Mouse (Mus musculus): ENCODE measurements around the gene Zfp184. TPM values are rescaled to one million over a fixed set of nuclear protein-coding genes. Genes with fewer than 3 reads are reported as not detected.
A peak's percentile ranks its signal among the peaks of the same experiment; 100 is the strongest.

Zfp184 gene
- polyA plus RNA-seq, 1 experiment from 2014 or later = 20.6 TPM

DNA sequence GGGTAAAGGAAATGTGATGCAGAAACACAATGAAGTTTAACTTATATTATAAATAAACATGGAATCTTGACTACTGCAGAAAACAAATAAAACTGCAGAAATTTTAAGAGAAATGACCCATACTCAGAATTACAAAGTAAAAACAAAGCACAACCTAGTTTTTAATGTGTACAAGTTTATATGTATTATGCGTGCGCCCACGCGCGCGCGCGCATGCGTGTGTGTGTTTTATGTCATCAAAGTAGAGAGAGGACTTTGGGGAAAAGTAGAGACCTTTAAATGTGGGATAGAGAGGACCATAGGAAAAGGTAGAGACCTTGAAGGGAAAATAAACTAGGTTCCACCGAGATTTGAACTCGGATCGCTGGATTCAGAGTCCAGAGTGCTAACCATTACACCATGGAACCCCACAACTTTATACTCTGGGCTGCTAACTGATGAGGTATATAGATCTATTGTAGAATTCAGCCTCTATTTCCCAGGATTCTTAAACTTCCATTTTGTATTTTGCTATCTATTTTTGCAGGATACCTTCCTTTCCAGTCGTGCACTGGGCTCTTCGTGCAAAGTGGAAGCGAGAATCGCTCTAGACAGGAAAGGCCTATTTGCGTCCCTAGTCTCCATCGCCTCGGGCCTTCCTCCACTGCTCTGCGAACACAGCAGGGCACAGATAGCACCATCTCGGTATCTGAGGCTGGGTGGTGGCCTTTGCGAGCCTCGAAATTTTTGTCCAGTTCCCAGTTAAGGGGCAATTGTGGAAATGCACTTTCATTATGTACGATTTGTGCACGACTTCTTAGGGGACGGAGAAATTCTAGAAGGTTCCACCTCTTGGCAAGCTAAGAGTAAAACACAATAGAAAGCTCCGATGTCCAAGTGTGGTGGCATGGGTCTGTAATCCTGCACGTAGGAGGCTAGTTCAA lies 11.0 kb upstream of the Zfp184 start:
- Histone ChIP-seq H3K36me3 (no peaks in the 10 kb centered on the region), H3K9me3 (no peaks in the 10 kb centered on the region), H3K4me1 (replicated peaks) (peaks cover 24% of the 10 kb centered on the region), H3K27ac (peak overlapping the region; percentile 42; the same call in 1 of the 2 replicates), H3K27me3 (ENCODE audit: insufficient read depth, poor library complexity, severe bottlenecking) (no peaks in the 10 kb centered on the region), H3K4me3 (peak overlapping the region; percentile 43)
- WGBS = 3% methylated on average over 28 of the region's 28 CpGs
- DNase-seq (ENCODE audit: low spot score) = peak; percentile 57

DNA sequence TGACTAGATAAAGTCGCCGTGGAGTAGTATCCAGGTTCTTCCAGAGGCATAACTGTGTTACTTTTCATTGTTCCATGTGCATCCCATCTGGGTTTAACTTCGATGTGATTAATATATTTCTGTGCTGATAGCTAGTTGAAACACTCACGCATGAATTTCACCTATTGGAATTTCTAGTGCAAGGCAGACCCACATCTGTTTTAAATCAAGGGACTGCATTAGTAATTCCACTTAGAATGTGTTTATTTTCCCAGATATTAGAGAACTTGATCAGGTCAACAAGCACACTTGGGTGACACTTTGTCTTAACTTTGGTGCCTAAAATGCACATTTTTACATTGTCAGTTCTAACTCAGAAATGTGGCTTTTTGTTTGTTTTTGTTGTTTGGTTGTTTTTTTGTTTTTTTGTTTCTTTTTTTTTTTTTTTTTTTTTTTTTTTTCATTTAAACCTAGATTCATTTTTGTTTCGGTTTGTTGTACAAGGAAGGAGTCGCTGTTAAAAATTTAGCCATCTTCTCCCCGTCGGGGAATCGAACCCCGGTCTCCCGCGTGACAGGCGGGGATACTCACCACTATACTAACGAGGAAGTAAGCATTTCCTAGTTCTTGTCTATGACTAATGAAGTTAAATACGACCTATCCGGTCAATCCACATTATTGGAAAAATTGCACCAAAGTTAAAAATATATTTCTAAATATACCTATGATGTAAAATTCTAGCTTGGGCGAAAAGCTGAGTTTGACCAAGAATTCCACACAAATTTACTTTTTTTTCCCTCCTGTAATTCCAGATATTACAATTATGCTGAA lies 9.7 kb upstream of the Zfp184 start:
- WGBS = 9% methylated on average over 17 of the region's 17 CpGs

DNA sequence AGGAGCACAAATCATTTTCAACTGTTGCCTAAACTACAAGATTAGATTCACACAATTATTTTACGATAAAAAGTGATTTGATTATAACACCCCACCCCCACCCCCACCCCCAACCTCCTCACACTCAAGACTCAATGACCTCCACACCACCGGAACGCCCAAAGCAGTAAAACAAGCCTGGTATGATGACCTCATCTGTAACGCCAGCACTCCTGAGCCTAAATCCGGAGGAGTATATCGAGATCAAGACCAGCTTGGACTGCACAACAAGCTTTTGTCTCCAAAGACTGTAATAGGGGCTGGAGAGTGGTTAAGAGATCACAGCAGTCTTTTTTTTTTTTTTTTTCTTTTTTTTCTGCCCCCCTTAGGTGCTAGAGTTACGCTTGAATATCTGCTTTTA lies 9.1 kb upstream of the Zfp184 start:
- H3K36me3 ChIP-seq = no peaks in the 10 kb centered on the region
- no peaks in the 10 kb centered on the region for H3K27me3 ChIP-seq (ENCODE audit: insufficient read depth, poor library complexity, severe bottlenecking)
- 3% methylated on average over 7 of the region's 7 CpGs for WGBS
- no peak overlapping the region for H3K27ac ChIP-seq
- H3K4me3 ChIP-seq = peak overlapping the region; percentile 49
- DNase-seq (ENCODE audit: low spot score) = no peak
- no peaks in the 10 kb centered on the region for H3K9me3 ChIP-seq
- H3K4me1 ChIP-seq (replicated peaks) = peaks cover 24% of the 10 kb centered on the region

More for the DNA sequence above, 9.7 kb upstream of the Zfp184 start:
- peak overlapping the region; percentile 49 for H3K4me3 ChIP-seq
- no peaks in the 10 kb centered on the region for H3K9me3 ChIP-seq
- no peaks in the 10 kb centered on the region for H3K36me3 ChIP-seq
- DNase-seq (ENCODE audit: low spot score) = peak; percentile 80
- H3K4me1 ChIP-seq (replicated peaks) = peaks cover 24% of the 10 kb centered on the region
- no peaks in the 10 kb centered on the region for H3K27me3 ChIP-seq (ENCODE audit: insufficient read depth, poor library complexity, severe bottlenecking)
- H3K27ac ChIP-seq = no peak overlapping the region

DNA sequence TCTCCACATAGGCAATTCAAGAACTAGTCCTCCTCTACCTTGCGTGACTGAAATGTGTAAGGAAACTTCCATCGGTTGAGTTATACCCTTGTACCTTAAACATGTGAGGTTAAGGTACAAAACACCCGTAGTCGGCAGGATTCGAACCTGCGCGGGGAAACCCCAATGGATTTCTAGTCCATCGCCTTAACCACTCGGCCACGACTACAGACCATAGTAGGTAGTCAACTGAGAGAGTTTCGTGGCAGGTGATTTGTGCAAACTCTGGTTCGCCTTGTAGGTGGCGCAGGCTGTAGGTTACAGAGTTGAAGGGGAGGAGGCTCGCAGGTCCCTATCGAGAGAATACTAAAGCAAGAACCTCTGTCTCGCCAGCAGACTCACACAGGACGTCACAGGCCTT lies 7.9 kb upstream of the Zfp184 start:
- WGBS = under 1% methylated on average over 17 of the region's 17 CpGs
- no peaks in the 10 kb centered on the region for H3K27me3 ChIP-seq (ENCODE audit: insufficient read depth, poor library complexity, severe bottlenecking)
- no peaks in the 10 kb centered on the region for H3K9me3 ChIP-seq
- H3K4me1 ChIP-seq (replicated peaks) = peaks cover 24% of the 10 kb centered on the region
- H3K36me3 ChIP-seq = no peaks in the 10 kb centered on the region
- peak; percentile 83 for DNase-seq (ENCODE audit: low spot score)
- H3K27ac ChIP-seq = no peak overlapping the region
- peak overlapping the region; percentile 49 for H3K4me3 ChIP-seq

DNA sequence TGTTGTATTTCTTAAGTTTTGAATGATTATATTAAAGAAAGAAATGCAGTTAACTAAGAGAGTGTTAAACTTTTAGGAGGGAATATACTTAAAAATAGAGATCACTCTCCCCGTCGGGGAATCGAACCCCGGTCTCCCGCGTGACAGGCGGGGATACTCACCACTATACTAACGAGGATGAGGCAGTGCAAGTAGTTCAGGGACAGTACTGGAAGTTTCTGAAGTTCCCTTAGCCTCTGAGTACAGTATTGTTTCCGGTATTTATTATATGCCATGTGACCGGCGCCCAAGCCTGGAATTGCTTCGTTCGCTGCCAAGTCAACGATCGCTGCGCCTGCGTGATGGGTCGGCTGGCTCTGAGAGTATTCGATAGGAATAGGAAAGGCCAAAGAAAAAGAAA lies 4.7 kb upstream of the Zfp184 start:
- no peaks in the 10 kb centered on the region for H3K36me3 ChIP-seq
- H3K27me3 ChIP-seq (ENCODE audit: insufficient read depth, poor library complexity, severe bottlenecking) = no peaks in the 10 kb centered on the region
- peaks cover 18% of the 10 kb centered on the region for H3K4me1 ChIP-seq (replicated peaks)
- peak overlapping the region; percentile 58 for H3K4me3 ChIP-seq
- H3K9me3 ChIP-seq = no peaks in the 10 kb centered on the region
- peak overlapping the region; percentile 71 for H3K27ac ChIP-seq
- under 1% methylated on average over 19 of the region's 19 CpGs for WGBS
- DNase-seq (ENCODE audit: low spot score) = peak; percentile 88

DNA sequence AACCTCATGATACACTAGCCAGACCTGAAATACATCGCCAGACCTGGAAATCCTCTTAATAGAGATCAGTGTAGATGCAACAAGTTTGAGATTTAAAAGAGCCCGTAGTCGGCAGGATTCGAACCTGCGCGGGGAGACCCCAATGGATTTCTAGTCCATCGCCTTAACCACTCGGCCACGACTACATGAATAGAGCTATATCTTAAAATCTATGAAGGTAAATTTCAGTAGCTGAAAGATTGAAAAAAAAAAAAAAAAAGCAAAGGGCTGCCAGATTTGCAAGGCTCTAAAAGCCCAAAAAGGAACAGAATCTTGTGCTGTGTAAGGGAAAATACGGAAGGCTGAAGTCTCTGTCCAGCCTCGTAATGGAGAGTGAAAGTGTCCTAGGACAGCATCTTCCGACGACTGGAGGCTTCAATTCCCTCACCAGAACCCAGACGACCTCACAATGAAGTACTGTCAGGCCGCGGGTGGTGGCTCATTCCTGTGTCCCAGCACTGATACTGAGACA lies 4.0 kb upstream of the Zfp184 start:
- peak overlapping the region; percentile 71 for H3K27ac ChIP-seq

DNA sequence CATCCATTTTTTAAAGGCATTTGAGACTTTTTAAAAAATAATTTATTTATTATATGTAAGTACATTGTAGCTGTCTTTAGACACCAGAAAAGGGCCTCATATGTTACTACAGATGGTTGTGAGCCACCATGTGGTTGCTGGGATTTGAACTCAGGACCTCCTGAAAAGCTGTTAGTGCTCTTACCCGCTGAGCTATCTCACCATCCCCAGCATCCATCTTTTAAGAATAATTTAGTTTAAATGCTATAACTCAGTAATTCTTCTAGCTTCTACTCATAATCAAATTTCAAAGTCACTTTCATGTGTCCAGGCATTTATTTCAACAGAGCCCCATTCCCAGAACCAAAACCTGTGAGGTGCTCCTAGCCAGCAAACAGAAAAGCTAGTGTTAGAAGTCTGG lies 1.2 kb upstream of the Zfp184 start:
- peaks cover 15% of the 10 kb centered on the region for H3K4me1 ChIP-seq (replicated peaks)
- 86% methylated on average over 1 of the region's 1 CpGs for WGBS
- no peaks in the 10 kb centered on the region for H3K27me3 ChIP-seq (ENCODE audit: insufficient read depth, poor library complexity, severe bottlenecking)

More for the DNA sequence above, 4.0 kb upstream of the Zfp184 start:
- under 1% methylated on average over 16 of the region's 16 CpGs for WGBS
- H3K36me3 ChIP-seq = no peaks in the 10 kb centered on the region
- H3K4me3 ChIP-seq = peak overlapping the region; percentile 58
- no peaks in the 10 kb centered on the region for H3K9me3 ChIP-seq
- H3K4me1 ChIP-seq (replicated peaks) = peaks cover 17% of the 10 kb centered on the region
- peak; percentile 80 for DNase-seq (ENCODE audit: low spot score)
- no peaks in the 10 kb centered on the region for H3K27me3 ChIP-seq (ENCODE audit: insufficient read depth, poor library complexity, severe bottlenecking)

DNA sequence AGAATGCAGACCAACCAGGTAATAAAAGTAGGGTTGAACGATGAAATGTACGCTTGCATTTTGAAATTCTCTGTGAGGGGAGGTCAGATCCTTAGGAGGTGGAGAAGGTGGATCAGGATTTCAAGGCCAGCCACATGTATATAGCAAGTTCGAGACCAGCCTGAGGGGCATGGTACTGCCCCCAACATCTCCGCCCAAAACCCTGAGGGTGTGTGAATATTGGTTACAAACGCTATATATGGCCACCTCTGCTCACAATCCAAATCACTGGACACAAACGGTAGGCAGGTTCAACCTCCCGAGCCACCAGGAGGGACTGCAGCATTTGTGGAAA lies 335 bp upstream of the Zfp184 start:
- Histone ChIP-seq H3K9me3 (no peaks in the 10 kb centered on the region), H3K4me3 (peak overlapping the region; percentile 81), H3K27me3 (ENCODE audit: insufficient read depth, poor library complexity, severe bottlenecking) (no peaks in the 10 kb centered on the region), H3K27ac (peak overlapping the region; percentile 94), H3K36me3 (peaks cover 28% of the 10 kb centered on the region), H3K4me1 (replicated peaks) (peaks cover 15% of the 10 kb centered on the region)
- DNase-seq (ENCODE audit: low spot score) = no peak
- 2% methylated on average over 7 of the region's 7 CpGs for WGBS

More for the DNA sequence above, 1.2 kb upstream of the Zfp184 start:
- Histone ChIP-seq H3K9me3 (no peaks in the 10 kb centered on the region), H3K36me3 (peaks cover 19% of the 10 kb centered on the region), H3K27ac (no peak overlapping the region), H3K4me3 (no peak overlapping the region)
- no peak for DNase-seq (ENCODE audit: low spot score)

DNA sequence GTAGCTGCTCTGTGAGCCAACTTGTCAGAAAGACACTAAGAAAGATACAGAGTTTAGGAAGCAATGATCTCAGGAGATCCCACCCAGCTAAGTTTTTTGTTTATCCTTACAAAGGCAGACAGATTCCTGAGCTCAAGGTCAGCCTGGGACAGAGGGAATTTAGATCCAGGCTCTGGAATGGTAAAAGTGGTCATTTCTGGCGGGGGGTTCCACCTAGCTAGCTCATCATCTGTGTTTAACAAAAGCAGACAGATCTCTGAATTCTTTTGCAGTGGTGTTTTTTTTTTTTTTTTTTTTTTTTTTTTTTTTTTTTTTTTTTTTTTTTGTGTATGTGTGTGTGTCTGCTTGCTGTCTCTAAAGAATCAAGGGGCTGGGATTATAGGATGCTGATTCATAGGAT lies 24.4 kb downstream of the Zfp184 start:
- 46% methylated on average over 1 of the region's 1 CpGs for WGBS
- Histone ChIP-seq H3K4me3 (no peak overlapping the region), H3K9me3 (no peaks in the 10 kb centered on the region), H3K27ac (no peak overlapping the region), H3K27me3 (ENCODE audit: insufficient read depth, poor library complexity, severe bottlenecking) (no peaks in the 10 kb centered on the region), H3K4me1 (replicated peaks) (no peaks in the 10 kb centered on the region), H3K36me3 (peaks cover 3% of the 10 kb centered on the region; the same call in 1 of the 2 replicates)
- DNase-seq (ENCODE audit: low spot score) = no peak

DNA sequence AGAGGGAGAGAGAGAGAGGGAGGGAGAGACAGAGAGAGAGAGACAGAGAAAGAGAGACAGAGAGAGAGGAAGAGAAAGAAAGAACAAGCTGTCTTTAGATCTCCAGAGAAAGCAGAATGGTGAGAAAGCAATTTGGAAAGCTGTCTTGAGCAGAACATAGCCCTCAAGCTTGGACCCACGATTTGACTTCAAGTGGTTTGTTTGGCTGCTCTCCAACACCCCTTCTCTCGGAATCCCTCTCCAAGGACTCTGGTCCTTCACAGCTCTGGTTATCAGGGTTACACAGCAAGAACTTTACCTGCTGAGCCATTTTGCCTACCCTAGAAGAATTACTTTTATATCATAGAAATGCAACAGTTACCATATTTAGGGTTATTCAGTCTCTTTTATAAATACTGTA lies 24.9 kb downstream of the Zfp184 start:
- Histone ChIP-seq H3K9me3 (no peaks in the 10 kb centered on the region), H3K36me3 (no peaks in the 10 kb centered on the region), H3K27me3 (ENCODE audit: insufficient read depth, poor library complexity, severe bottlenecking) (no peaks in the 10 kb centered on the region), H3K4me1 (replicated peaks) (no peaks in the 10 kb centered on the region), H3K4me3 (no peak overlapping the region), H3K27ac (no peak overlapping the region)
- DNase-seq (ENCODE audit: low spot score) = no peak
- 52% methylated on average over 2 of the region's 2 CpGs for WGBS

DNA sequence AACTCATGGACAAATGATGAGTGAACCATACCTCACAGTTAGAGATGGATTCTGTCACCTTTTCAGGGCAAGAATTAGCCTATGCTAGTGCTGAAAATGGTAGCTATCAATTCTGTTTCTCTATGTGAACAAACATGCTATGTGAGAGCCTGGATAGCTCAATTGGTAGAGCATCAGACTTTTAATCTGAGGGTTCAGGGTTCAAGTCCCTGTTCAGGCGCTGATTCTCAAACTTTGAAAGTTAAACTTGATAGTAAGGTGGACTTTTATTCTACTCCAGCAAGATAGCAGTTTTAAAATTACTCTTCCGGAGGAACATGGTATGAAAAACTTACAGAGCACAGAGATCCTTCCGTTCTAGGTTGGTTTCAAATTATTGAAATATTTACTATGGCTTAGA lies 26.7 kb downstream of the Zfp184 start:
- H3K27me3 ChIP-seq (ENCODE audit: insufficient read depth, poor library complexity, severe bottlenecking) = peaks cover 4% of the 10 kb centered on the region; the same call in 1 of the 2 replicates
- no peak overlapping the region for H3K27ac ChIP-seq
- no peaks in the 10 kb centered on the region for H3K9me3 ChIP-seq
- H3K4me1 ChIP-seq (replicated peaks) = no peaks in the 10 kb centered on the region
- WGBS = 30% methylated on average over 3 of the region's 3 CpGs
- H3K4me3 ChIP-seq = no peak overlapping the region
- no peak for DNase-seq (ENCODE audit: low spot score)
- H3K36me3 ChIP-seq = no peaks in the 10 kb centered on the region

DNA sequence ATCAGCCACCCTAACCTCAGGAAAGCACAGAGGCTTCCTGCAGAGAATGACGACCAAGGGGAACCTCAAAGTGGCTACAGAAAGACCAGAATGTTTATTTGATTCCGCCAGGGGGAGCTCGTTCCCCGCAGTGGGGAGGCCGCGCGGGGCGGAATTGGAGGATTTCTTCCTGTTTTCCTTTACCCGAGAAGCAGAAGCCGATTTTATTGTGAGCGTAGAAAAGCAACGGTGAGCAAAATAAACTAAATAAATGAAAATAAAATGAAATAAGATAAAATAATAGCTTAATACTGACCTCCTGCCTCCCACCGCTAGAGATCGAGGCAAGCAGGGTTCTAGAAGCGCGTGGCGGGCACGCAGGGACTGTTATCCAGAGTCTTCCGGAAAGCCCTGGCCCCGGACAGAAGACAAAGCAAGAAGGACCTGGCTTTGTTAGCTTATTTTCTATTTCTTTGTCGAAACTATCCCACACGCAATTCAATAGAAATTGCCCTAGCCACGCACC lies 29.4 kb downstream of the Zfp184 start:
- Histone ChIP-seq H3K27me3 (ENCODE audit: insufficient read depth, poor library complexity, severe bottlenecking) (peaks cover 21% of the 10 kb centered on the region), H3K4me1 (replicated peaks) (no peaks in the 10 kb centered on the region), H3K4me3 (peak overlapping the region; percentile 66), H3K9me3 (no peaks in the 10 kb centered on the region), H3K36me3 (no peaks in the 10 kb centered on the region), H3K27ac (peak overlapping the region; percentile 95)
- DNase-seq (ENCODE audit: low spot score) = peak; percentile 90
- WGBS = under 1% methylated on average over 23 of the region's 23 CpGs

All from hindbrain, embryonic 10.5 days (tissue).